Mouse (Mus musculus) cerebellum, postnatal 4 days (tissue): ENCODE results near the gene Ltbp3.

Experiments used
- DNase-seq, 2 experiments: peaks; one replicate each; pipeline ENCODE4 v3.0.0; 2022; ENCODE audit warnings: low spot score in 2 of 2, mixed read lengths in 1 of 2

The Ltbp3 gene

GRCm38 (mm10) chr19:5723934-5724548, 16.7 kb upstream of the Ltbp3 start:
- DNase-seq = no peak

- no peak for DNase-seq
These were observed 16.2 kb upstream of the Ltbp3 start for GRCm38 (mm10) chr19:5724549-5724941.

- no peak for DNase-seq
These were observed 15.5 kb upstream of the Ltbp3 start for GRCm38 (mm10) chr19:5725029-5725707.

GRCm38 (mm10) chr19:5725767-5726515, 14.8 kb upstream of the Ltbp3 start, which contains the start of gene Ehbp1l1:
Gene Ehbp1l1 (minus strand): TSS chr19:5726317.
- no peak for DNase-seq

GRCm38 (mm10) chr19:5726961-5727578, 13.6 kb upstream of the Ltbp3 start:
- no peak for DNase-seq

- peak; percentile 90 to 92 for DNase-seq
These were observed 13.0 kb upstream of the Ltbp3 start for GRCm38 (mm10) chr19:5727701-5728100.

GRCm38 (mm10) chr19:5728631-5729443, 11.9 kb upstream of the Ltbp3 start:
- peak in 1 of 2 experiments; percentile 69 for DNase-seq

GRCm38 (mm10) chr19:5729444-5729815, 11.3 kb upstream of the Ltbp3 start, which contains the start of gene Fam89b:
Gene Fam89b (minus strand): TSS chr19:5729653.
- DNase-seq = peak; percentile 65 to 82

- DNase-seq = peak in 1 of 2 experiments; percentile 54
These were observed 10.2 kb upstream of the Ltbp3 start for GRCm38 (mm10) chr19:5730314-5731186.

GRCm38 (mm10) chr19:5731264-5731978, 9.3 kb upstream of the Ltbp3 start:
- peak; percentile 84 to 90 for DNase-seq

- no peak for DNase-seq
These were observed 6.4 kb upstream of the Ltbp3 start for GRCm38 (mm10) chr19:5734325-5734724.

GRCm38 (mm10) chr19:5739446-5739845, 1.3 kb upstream of the Ltbp3 start:
- DNase-seq = no peak

GRCm38 (mm10) chr19:5741641-5742240, 1.0 kb downstream of the Ltbp3 start:
- DNase-seq = peak; percentile 58 to 87

- DNase-seq = no peak
These were observed 1.5 kb downstream of the Ltbp3 start for GRCm38 (mm10) chr19:5742241-5742641.

- no peak for DNase-seq
These were observed 2.9 kb downstream of the Ltbp3 start for GRCm38 (mm10) chr19:5743576-5743975.

- DNase-seq = no peak
These were observed 5.3 kb downstream of the Ltbp3 start for GRCm38 (mm10) chr19:5745756-5746710.

- no peak for DNase-seq
These were observed 6.2 kb downstream of the Ltbp3 start for GRCm38 (mm10) chr19:5746907-5747363.

- DNase-seq = no peak
These were observed 8.8 kb downstream of the Ltbp3 start for GRCm38 (mm10) chr19:5749476-5749875.
